Mouse (Mus musculus): ENCODE measurements around the gene Plpp2.

GRCm38 (mm10) chr10:79553691-79554090, 20.1 kb upstream of the Plpp2 start:
- TF ChIP-seq CTCF (IDR thresholded peaks at IDR 0.05; ENCODE audit: extremely low read depth, insufficient read length, insufficient replicate concordance, low read depth, low read length) (no peak), POLR2A (IDR thresholded peaks at IDR 0.05; ENCODE audit: low read depth, low read length) (no peak)

All from small intestine, adult 2 months (tissue).